Mouse (Mus musculus) cortical plate, adult 2 months (tissue): ENCODE data around the gene Gpr155. TPM values are rescaled to one million over a fixed set of nuclear protein-coding genes. Genes with fewer than 3 reads are reported as not detected.

Experiments
- H3K27ac ChIP-seq: fragments of 200-500 bp; 2 replicates; pipeline ENCODE4 v1.5.1; 2012; ENCODE audit warnings: low read length, control low read depth, inconsistent platforms; ENCODE audit not compliant: insufficient read depth
- H3K4me1 ChIP-seq: fragments of 200-500 bp; 2 replicates; pipeline ENCODE4 v1.6.1; 2011; ENCODE audit warnings: low read length; ENCODE audit not compliant: control insufficient read depth, insufficient read depth
- H3K4me3 ChIP-seq: fragments of 200-500 bp; 2 replicates; pipeline ENCODE4 v1.5.1; 2011; ENCODE audit warnings: mild to moderate bottlenecking, low read length, control low read depth; ENCODE audit not compliant: insufficient read depth
- CTCF ChIP-seq: fragments of 200-500 bp; IDR thresholded peaks from 2 replicates; pipeline ENCODE4 v1.5.1; 2011; ENCODE audit warnings: mild to moderate bottlenecking, control low read depth, low read length; ENCODE audit not compliant: insufficient read depth; ENCODE audit errors: extremely low read depth
- POLR2A ChIP-seq: fragments of 200-500 bp; IDR thresholded peaks from 2 replicates; pipeline ENCODE4 v1.6.1; 2011; ENCODE audit warnings: mild to moderate bottlenecking, low read length, control low read depth; ENCODE audit not compliant: insufficient read depth; ENCODE audit errors: extremely low read depth
- polyA plus RNA-seq: library from polyadenylated mRNA; depleted of rRNA; stranded (reverse); fragments of >200 nt; gene quantifications from 2 replicates; pipeline ENCODE4 v1.2.3, GENCODE M21; 2012

Gpr155 gene
- polyA plus RNA-seq, 1 experiment, result 26.6 TPM

- Histone ChIP-seq H3K27ac (no peak overlapping the region), H3K4me3 (no peak overlapping the region), H3K4me1 (no peaks in the 10 kb centered on the region)
- no peak for TF ChIP-seq POLR2A
- no peak for TF ChIP-seq CTCF
Measured at GRCm38 (mm10) chr2:73406336-73406915, 20.1 kb upstream of the Gpr155 start.

- no peak overlapping the region for H3K4me3 ChIP-seq
- H3K4me1 ChIP-seq, result no peaks in the 10 kb centered on the region
- no peak overlapping the region for H3K27ac ChIP-seq
- TF ChIP-seq CTCF, result no peak
- TF ChIP-seq POLR2A, result no peak
Measured at GRCm38 (mm10) chr2:73404980-73405379, 18.6 kb upstream of the Gpr155 start.

GRCm38 (mm10) chr2:73404442-73404841 is 18.1 kb upstream of the Gpr155 start:
- H3K4me1 ChIP-seq, result no peaks in the 10 kb centered on the region
- H3K27ac ChIP-seq, result no peak overlapping the region
- no peak overlapping the region for H3K4me3 ChIP-seq
- TF ChIP-seq POLR2A (no peak), CTCF (no peak)

GRCm38 (mm10) chr2:73403385-73404013 is 17.1 kb upstream of the Gpr155 start:
- TF ChIP-seq POLR2A (no peak), CTCF (no peak)
- H3K4me3 ChIP-seq, result no peak overlapping the region
- no peaks in the 10 kb centered on the region for H3K4me1 ChIP-seq
- no peak overlapping the region for H3K27ac ChIP-seq

GRCm38 (mm10) chr2:73401689-73402088 is 15.3 kb upstream of the Gpr155 start:
- H3K4me1 ChIP-seq, result no peaks in the 10 kb centered on the region
- no peak for TF ChIP-seq POLR2A
- TF ChIP-seq CTCF, result no peak
- H3K27ac ChIP-seq, result no peak overlapping the region
- no peak overlapping the region for H3K4me3 ChIP-seq

GRCm38 (mm10) chr2:73397476-73397875 is 11.1 kb upstream of the Gpr155 start:
- no peak overlapping the region for H3K27ac ChIP-seq
- H3K4me3 ChIP-seq, result no peak overlapping the region
- TF ChIP-seq POLR2A, result no peak
- no peak for TF ChIP-seq CTCF
- no peaks in the 10 kb centered on the region for H3K4me1 ChIP-seq

- Histone ChIP-seq H3K4me1 (no peaks in the 10 kb centered on the region), H3K27ac (no peak overlapping the region), H3K4me3 (no peak overlapping the region)
- no peak for TF ChIP-seq POLR2A
- TF ChIP-seq CTCF, result no peak
Measured at GRCm38 (mm10) chr2:73396828-73397325, 10.5 kb upstream of the Gpr155 start.

- TF ChIP-seq POLR2A (no peak), CTCF (no peak)
- H3K27ac ChIP-seq, result no peak overlapping the region
- no peaks in the 10 kb centered on the region for H3K4me1 ChIP-seq
- no peak overlapping the region for H3K4me3 ChIP-seq
Measured at GRCm38 (mm10) chr2:73395516-73395915, 9.1 kb upstream of the Gpr155 start.

GRCm38 (mm10) chr2:73394476-73394875 is 8.1 kb upstream of the Gpr155 start:
- TF ChIP-seq CTCF (no peak), POLR2A (no peak)
- Histone ChIP-seq H3K4me1 (no peaks in the 10 kb centered on the region), H3K27ac (no peak overlapping the region), H3K4me3 (no peak overlapping the region)

GRCm38 (mm10) chr2:73392772-73393171 is 6.4 kb upstream of the Gpr155 start:
- no peak overlapping the region for H3K4me3 ChIP-seq
- no peaks in the 10 kb centered on the region for H3K4me1 ChIP-seq
- TF ChIP-seq CTCF (no peak), POLR2A (no peak)
- no peak overlapping the region for H3K27ac ChIP-seq

GRCm38 (mm10) chr2:73389951-73390350 is 3.6 kb upstream of the Gpr155 start:
- Histone ChIP-seq H3K4me1 (no peaks in the 10 kb centered on the region), H3K4me3 (no peak overlapping the region), H3K27ac (no peak overlapping the region)
- TF ChIP-seq POLR2A (no peak), CTCF (no peak)
